Mouse (Mus musculus) large intestine, adult 2 months (tissue): ENCODE measurements at regions not wholly inside any gene's neighbourhood (a gene's known extent, or its start where the extent isn't known, plus 50 kb on each side); places are given as distances from the start of the nearest gene placed in this dataset.
"Not testable (repeated sequence)": the region's sequence is repeated elsewhere in the genome, so short reads cannot be mapped to it uniquely, and the experiment has no call there.

Source experiments
- DNase-seq: peaks from one replicate; pipeline ENCODE4 v3.0.0-alpha.2; 2012; ENCODE audit warnings: low read depth, low spot score
- WGBS: fragments of 180-500 bp; shearing (Covaris S2); methylation state at CpG from one replicate; pipeline ENCODE4 v1.1.7; 2018; 5-methylcytosine and 5-hydroxymethylcytosine counted together

DNA sequence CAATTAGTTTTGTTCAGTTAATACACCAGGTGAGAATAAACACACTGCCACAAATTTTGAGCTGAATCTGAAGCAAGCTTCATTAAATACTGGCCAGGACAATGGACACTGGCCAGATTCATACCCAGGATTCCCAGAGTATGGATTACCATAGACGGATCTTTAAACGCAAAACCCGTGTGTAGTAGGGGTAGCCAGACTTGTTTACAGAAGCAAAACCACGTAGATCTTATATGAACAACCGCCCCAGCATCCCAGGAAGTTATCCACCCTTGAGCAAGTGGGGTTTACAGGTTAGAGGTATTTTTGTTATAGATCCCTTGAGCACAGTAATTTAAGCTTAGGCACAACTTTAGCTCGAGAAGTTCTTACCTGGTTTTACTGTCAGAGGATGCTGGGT lies 71.1 kb upstream of the Ezr start:
- WGBS: 73% methylated on average over 6 of the region's 6 CpGs

DNA sequence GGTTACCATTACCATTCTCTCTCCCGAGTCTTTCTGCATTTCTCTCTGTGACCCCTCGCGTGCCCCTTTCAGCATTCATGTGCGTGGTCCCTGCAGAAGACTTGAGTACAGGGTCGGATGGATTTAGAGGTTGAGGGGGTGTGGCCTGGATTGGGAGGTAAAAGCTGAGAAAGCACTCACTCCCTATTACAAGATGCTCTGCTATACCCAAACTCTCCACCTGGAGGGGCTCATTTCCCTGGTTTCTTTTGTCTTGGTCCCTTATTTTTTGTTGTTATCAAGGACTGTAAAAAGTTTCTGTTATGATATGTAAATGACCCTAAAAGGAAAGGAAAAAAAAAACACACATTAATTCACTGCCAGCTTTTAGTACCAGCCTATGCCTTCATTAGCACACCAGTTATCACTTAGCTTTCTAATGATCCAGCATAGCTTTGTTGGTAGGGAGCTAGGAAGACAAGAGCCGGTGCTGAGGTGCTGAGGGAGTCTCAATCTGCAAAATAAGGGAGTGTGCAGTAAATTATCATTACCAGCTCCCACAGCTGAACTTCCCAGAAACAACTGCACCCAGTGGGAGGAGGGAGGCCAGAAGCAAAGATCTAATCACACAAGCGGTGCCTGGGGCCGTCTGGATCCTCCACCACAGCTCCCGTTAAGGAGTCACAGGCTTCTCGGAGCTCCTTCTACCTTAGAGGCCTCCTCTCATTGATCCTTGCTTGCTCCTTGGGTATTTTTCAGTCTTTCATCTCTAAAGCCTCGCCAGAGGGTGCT lies 69.8 kb upstream of the Ezr start:
- no peak for DNase-seq
- 73% methylated on average over 11 of the region's 11 CpGs for WGBS

More for the DNA sequence above, 71.1 kb upstream of the Ezr start:
- no peak for DNase-seq

DNA sequence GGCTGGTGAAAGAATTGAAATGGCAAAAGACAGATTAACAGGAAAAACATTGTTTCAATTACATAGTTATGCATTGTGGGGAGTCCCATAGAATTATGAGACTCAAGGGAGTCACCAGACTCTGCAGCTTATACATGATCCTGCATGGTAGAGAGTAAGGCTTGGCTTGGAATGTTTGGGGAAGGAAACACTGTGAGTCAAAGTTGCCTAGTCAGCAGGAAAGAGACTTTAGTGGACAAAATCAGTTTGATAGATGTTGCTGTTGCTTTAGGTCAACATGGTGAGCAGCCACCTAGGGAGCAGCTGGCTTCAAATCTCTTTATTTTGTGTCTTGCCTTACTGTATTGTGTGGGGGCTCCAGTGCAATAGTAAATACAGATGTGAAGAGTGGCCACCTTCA lies 67.9 kb upstream of the Ezr start:
- DNase-seq: no peak

DNA sequence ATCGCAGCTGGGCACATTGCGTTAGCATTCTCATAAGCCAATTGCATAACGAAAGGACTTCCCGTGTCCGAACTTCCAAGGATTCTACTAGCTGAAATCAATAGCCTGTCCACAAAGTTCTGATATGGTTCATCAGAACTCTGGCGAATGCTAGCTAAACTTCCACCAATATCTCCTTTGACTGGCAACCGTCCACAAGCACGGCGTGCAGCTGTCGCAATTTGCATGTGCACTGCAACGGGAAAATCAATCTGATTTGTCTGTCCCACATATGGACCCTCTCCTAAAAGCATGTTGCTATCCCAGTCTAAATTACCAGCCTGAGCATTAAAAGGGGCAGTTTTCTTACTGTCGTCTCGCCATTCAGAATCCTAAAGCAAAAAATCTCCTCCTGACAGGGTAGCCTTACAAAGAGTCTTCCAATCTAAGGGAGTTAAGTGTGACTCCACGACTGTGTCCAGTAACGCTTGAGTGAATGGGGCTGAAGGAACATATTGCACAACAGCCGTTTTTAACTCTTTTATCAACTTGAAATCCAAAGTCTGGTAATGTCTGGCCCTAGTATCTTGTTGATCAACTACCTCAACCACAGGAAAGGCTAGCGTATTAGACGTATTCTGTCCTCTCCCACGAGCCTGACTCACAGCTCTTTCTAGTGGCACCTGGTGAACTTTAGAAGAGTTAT lies 59.3 kb upstream of the Ezr start:
- DNase-seq: not testable (repeated sequence)
- 94% methylated on average over 19 of the region's 19 CpGs for WGBS

DNA sequence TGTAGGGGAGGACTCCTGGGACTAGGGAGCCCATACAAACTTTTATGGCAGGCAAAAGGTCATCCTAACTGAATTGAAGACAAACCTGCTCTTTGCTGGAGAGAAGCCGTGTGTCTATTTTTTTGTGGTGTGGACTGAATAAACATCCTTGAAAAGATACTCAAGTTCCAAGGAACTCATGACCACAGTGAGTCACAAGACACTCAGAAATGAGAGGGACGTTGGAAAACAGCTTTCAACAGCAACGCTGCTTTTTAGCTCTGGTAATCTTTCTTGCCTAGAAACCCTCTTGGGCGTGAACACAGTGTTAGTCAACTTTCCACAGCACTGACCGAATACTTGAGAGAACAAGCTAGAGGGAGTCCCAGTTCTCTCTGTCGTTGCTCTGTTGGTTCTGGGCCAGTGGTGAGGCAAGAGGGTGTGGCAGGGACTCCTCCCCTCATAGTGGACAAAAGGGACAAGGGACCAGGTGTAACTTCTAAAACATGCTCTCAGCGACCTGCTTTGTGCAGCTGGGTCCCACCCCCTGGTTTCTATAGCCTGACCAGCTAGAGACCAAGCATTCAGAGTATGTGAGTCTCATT lies 52.8 kb upstream of the Ezr start:
- 13% methylated on average over 7 of the region's 7 CpGs for WGBS
- DNase-seq: peak; percentile 81
